Mouse (Mus musculus) hindbrain, embryonic 12.5 days (tissue): ENCODE data around the gene Slc25a34. TPM values are rescaled to one million over a fixed set of nuclear protein-coding genes. Genes with fewer than 3 reads are reported as not detected.

Experiments
- ATAC-seq: fragments of 200-750 bp; cut with Nextera tagmentation; 2 replicates; pipeline ENCODE4 v1.8.0; 2017; ENCODE audit warnings: moderate TSS enrichment; ENCODE audit not compliant: low FRiP score
- H3K27ac ChIP-seq: fragments of 300-500 bp; sonication (generic); 2 replicates; pipeline ENCODE4 v1.5.1; 2016; ENCODE audit warnings: mild to moderate bottlenecking
- H3K27me3 ChIP-seq: fragments of 300-500 bp; sonication (generic); 2 replicates; pipeline ENCODE4 v1.6.1; 2016; ENCODE audit warnings: mild to moderate bottlenecking
- H3K36me3 ChIP-seq: fragments of 300-500 bp; sonication (generic); 2 replicates; pipeline ENCODE4 v1.6.1; 2016; ENCODE audit warnings: mild to moderate bottlenecking
- H3K4me1 ChIP-seq: fragments of 300-500 bp; sonication (generic); 2 replicates; pipeline ENCODE4 v1.6.1; 2016
- H3K4me2 ChIP-seq: fragments of 300-500 bp; sonication (generic); replicated peaks from 2 replicates; pipeline ENCODE4 v1.6.1; 2016; ENCODE audit warnings: mild to moderate bottlenecking
- H3K4me3 ChIP-seq: fragments of 300-500 bp; sonication (generic); 2 replicates; pipeline ENCODE4 v1.5.1; 2016; ENCODE audit warnings: mild to moderate bottlenecking
- H3K9ac ChIP-seq: fragments of 300-500 bp; sonication (generic); 2 replicates; pipeline ENCODE4 v1.6.1; 2016; ENCODE audit warnings: mild to moderate bottlenecking, moderate library complexity
- H3K9me3 ChIP-seq: fragments of 300-500 bp; sonication (generic); replicated peaks from 2 replicates; pipeline ENCODE4 v1.6.1; 2016; ENCODE audit warnings: mild to moderate bottlenecking
- WGBS: fragments of 180-500 bp; shearing (Covaris S2); methylation state at CpG from one replicate; pipeline ENCODE4 v1.1.7; 2016; 5-methylcytosine and 5-hydroxymethylcytosine counted together
- polyA plus RNA-seq: library from polyadenylated mRNA; unstranded; fragments of >200 nt; fragmentation: Nextera tagmentation; extraction: Ambion mirVana; gene quantifications from 2 replicates; pipeline ENCODE4 v1.2.1, GENCODE M21; 2016

The Slc25a34 gene
- polyA plus RNA-seq, 1 experiment from 2014 or later, result not detected

DNA sequence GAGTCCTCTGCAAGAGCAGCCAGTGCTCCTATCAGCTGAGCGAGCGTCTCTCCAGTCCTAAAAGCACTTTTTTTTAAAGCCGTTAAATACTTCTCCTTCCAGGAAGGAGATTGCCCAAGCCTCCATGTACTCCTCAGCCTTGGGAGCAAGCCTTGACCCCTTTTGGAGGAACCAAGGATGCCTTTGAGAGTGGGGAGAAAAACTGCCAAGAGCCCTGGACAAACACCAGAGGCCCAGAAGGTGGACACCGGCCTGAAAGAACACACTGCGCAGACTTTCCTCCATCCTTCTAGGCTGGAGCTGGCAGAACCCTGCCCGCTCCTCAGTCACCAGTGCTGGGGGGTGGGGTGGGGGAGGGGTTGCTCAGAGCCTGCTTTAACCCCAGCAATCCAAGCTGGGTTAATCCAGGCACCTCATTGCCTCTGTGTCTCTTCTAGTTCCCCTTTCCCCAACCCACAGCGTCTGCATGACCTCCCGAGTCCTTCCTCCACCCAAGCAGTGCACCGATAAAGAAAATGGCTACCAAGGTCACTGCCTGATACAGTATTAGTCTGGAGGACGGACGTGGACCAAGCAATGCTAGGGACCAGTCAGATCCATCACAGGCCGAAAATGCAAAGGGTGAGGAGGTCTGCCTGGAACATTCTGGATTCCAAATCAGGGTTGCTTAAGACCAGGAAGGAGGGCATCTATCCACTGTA, 32.4 kb upstream of the Slc25a34 start:
- no peak overlapping the region for H3K27ac ChIP-seq
- peaks cover 30% of the 10 kb centered on the region for H3K36me3 ChIP-seq
- WGBS, result 92% methylated on average over 12 of the region's 12 CpGs
- no peak for ATAC-seq
- no peak overlapping the region for H3K4me2 ChIP-seq
- no peaks in the 10 kb centered on the region for H3K27me3 ChIP-seq
- no peak overlapping the region for H3K9ac ChIP-seq
- no peak overlapping the region for H3K4me3 ChIP-seq
- peaks cover 14% of the 10 kb centered on the region for H3K4me1 ChIP-seq
- no peaks in the 10 kb centered on the region for H3K9me3 ChIP-seq

DNA sequence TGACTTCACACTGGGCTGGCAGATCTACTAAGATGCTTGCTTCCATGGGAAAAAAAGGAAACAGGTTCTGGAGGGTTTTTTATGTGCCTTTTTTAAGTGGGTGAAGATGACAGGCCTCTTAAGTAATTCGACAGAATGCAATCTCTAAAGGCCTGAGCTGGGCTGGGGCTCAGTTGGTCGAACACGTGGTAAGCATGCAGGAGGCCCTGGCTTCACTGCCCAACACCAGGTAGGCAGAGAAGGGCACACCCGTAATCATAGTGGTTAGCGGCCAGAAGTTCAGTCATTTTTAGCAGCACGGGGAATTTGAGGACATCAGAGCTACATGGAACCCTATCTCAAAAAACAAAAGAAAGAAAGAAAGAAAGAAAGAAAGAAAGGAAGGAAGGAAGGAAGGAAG, 30.9 kb upstream of the Slc25a34 start:
- Histone ChIP-seq H3K27me3 (no peaks in the 10 kb centered on the region), H3K36me3 (peaks cover 17% of the 10 kb centered on the region), H3K9me3 (no peaks in the 10 kb centered on the region), H3K27ac (0 out of 2 replicates have a peak overlapping the region, but pooled peaks have one; percentile 31), H3K9ac (no peak overlapping the region), H3K4me3 (no peak overlapping the region), H3K4me1 (peaks cover 14% of the 10 kb centered on the region), H3K4me2 (no peak overlapping the region)
- 95% methylated on average over 6 of the region's 6 CpGs for WGBS
- ATAC-seq, result no peak

DNA sequence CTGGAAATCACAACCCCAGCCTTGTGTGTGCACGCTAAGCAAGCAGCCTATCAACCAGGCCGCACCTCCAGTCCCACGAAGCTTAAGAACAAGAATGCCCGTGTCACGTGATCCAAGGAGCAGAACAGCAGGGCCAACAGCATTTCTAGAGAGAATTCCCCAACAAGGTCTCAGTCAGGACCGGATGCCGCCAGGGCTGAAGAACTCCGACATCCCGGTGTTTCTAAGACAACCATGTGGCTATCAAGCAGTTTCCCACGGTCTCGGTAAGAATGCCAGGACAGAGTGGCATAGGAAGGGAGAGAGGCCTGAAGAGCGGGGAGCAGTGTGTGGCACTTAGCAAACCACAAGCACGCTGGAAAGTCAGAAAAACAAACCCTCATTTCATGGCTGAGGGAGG, 30.2 kb upstream of the Slc25a34 start:
- Histone ChIP-seq H3K36me3 (peaks cover 11% of the 10 kb centered on the region), H3K4me2 (no peak overlapping the region), H3K27me3 (no peaks in the 10 kb centered on the region), H3K4me3 (no peak overlapping the region), H3K4me1 (peaks cover 20% of the 10 kb centered on the region), H3K9me3 (no peaks in the 10 kb centered on the region), H3K27ac (peak overlapping the region; percentile 31; the same call in 1 of the 2 replicates), H3K9ac (no peak overlapping the region)
- no peak for ATAC-seq
- WGBS, result 92% methylated on average over 13 of the region's 13 CpGs

DNA sequence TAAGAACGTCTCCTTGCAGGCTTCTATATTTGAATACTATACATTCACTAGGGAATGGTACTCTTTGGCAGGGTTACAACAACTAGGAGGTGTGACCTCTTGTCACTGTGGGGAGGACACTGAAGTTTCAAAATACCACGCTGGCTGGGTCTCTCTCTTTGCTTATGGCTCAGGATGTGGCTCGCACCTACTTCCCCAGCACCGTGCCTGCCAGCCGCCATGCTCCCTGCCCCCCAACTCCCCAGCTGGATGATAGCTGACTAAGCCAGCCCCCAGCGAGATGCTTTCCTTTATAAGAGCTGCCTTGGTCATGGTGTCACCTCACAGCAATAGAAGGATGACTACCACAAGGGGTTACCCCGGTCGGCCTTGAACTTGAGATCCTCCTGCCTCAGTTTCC, 29.4 kb upstream of the Slc25a34 start:
- H3K4me2 ChIP-seq, result no peak overlapping the region
- WGBS, result 87% methylated on average over 8 of the region's 8 CpGs

DNA sequence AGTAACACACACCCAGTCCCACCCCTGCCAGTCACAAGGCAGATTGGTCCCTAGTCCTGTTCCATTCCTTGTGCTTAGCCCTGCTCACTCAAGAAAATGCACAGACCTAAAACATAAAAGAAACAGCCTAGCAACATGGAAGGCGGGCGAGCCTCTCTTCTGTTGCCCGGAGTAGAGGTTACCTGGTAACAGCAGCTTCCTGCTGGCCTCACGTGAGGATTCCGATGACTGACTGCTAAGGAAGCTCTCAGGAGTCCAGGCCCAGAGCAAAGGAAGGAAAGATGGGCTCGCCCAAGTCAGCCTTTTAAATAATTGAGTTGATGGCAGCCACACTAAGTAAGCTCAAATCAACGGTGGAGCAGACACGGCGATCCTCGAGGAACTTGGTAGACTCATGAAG, 28.3 kb upstream of the Slc25a34 start:
- H3K27me3 ChIP-seq, result no peaks in the 10 kb centered on the region
- WGBS, result 84% methylated on average over 10 of the region's 10 CpGs
- no peak overlapping the region for H3K27ac ChIP-seq
- peaks cover 11% of the 10 kb centered on the region for H3K36me3 ChIP-seq
- H3K4me1 ChIP-seq, result peaks cover 18% of the 10 kb centered on the region
- no peak overlapping the region for H3K4me3 ChIP-seq
- no peak overlapping the region for H3K4me2 ChIP-seq
- no peak overlapping the region for H3K9ac ChIP-seq
- no peaks in the 10 kb centered on the region for H3K9me3 ChIP-seq
- no peak for ATAC-seq

More for the DNA sequence above, 29.4 kb upstream of the Slc25a34 start:
- no peak for ATAC-seq
- Histone ChIP-seq H3K27ac (no peak overlapping the region), H3K9ac (no peak overlapping the region), H3K4me1 (peaks cover 20% of the 10 kb centered on the region), H3K9me3 (no peaks in the 10 kb centered on the region), H3K36me3 (peaks cover 11% of the 10 kb centered on the region), H3K27me3 (no peaks in the 10 kb centered on the region), H3K4me3 (no peak overlapping the region)

DNA sequence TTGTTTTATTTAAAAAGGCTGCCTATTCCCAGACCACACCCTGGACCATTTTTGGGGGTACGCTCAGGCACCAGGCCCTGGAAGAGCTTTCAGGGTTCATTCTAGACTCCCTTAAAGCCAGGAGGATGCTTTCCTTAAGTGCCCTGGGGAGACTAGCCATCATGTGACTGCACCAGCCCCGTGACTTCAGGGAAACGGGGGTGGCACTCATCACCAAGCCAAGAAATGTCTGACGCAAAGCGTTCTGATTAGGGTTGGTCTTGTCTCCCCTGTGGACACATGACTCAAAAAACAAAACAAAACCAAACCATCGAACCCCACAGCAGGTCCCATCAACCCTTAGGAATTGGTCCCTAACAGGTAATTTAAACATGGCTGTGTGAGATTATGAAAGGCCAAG, 27.7 kb upstream of the Slc25a34 start:
- H3K9me3 ChIP-seq, result no peaks in the 10 kb centered on the region
- H3K27me3 ChIP-seq, result no peaks in the 10 kb centered on the region
- no peak overlapping the region for H3K9ac ChIP-seq
- WGBS, result 85% methylated on average over 6 of the region's 6 CpGs
- H3K4me1 ChIP-seq, result peaks cover 15% of the 10 kb centered on the region
- ATAC-seq, result no peak
- no peak overlapping the region for H3K27ac ChIP-seq
- peaks cover 13% of the 10 kb centered on the region for H3K36me3 ChIP-seq
- H3K4me3 ChIP-seq, result no peak overlapping the region
- no peak overlapping the region for H3K4me2 ChIP-seq

DNA sequence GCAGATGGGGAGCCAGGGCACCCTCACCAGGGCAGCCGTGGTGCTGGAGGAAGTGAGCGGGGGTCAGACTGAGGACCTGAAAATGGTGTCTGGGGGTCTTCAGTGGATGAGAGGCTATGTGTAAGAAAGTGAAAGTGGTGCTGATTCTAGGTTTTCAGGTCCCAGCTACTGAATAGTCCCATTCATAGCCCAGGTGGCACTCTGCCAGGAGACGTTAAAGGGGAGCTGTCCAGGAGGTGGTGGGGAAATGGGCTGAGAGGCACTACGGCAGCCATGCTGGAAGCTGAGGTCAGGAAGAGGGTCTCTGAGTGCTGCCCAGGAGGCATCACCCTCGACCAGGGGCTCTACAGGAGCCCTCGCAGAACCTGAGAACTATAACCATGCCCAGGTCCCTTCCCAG, 25.6 kb upstream of the Slc25a34 start:
- Histone ChIP-seq H3K9ac (no peak overlapping the region), H3K36me3 (peaks cover 9% of the 10 kb centered on the region), H3K27ac (peak overlapping the region; percentile 9; the same call in 1 of the 2 replicates), H3K27me3 (no peaks in the 10 kb centered on the region), H3K4me1 (peaks cover 15% of the 10 kb centered on the region), H3K4me3 (no peak overlapping the region), H3K4me2 (no peak overlapping the region), H3K9me3 (no peaks in the 10 kb centered on the region)
- no peak for ATAC-seq
- 71% methylated on average over 6 of the region's 6 CpGs for WGBS

DNA sequence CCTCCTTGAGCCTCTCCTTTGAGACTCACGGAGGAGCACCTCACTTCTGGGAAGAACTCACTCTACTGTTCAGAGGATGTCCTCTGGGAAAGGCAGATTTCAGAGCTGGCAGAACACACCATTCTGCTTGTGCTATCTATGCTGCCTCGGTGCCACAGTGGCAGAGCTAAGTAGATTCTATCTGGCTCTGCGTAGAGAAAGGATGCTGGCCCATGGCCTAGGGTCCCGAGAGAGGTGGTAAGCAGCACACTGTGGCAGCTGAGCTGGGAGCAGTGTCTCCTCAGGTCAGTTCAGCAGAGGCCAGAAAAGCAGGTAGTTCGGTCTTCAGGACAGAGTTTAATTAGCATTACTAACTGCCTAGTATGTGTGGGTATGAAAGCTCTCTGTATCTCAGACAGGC, 24.6 kb upstream of the Slc25a34 start:
- H3K4me3 ChIP-seq, result no peak overlapping the region
- no peaks in the 10 kb centered on the region for H3K27me3 ChIP-seq
- H3K9me3 ChIP-seq, result no peaks in the 10 kb centered on the region
- H3K9ac ChIP-seq, result no peak overlapping the region
- WGBS, result 92% methylated on average over 5 of the region's 5 CpGs
- H3K36me3 ChIP-seq, result peaks cover 9% of the 10 kb centered on the region
- no peak overlapping the region for H3K4me2 ChIP-seq
- H3K4me1 ChIP-seq, result peaks cover 17% of the 10 kb centered on the region
- ATAC-seq, result no peak
- no peak overlapping the region for H3K27ac ChIP-seq

DNA sequence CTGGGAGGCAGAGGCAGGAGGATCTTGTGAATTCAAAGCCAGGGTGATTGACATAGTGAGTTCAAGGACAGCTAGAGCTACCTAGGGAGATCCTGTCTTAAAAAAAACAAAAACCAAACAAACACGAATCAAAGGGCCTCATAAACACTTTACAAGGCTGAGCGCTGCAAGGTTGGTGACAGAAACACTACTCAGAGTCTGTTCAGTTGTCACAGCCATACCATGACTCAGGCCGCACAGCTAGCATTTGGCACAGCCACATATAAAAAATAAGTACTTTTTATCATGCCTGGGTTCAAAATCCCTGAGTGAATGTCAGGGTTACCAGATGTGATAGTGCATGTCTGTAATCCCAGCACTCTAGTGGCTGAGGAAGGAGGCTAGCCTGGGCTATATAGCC, 23.6 kb upstream of the Slc25a34 start:
- no peaks in the 10 kb centered on the region for H3K27me3 ChIP-seq
- H3K36me3 ChIP-seq, result peaks cover 9% of the 10 kb centered on the region
- peaks cover 19% of the 10 kb centered on the region for H3K4me1 ChIP-seq
- H3K4me3 ChIP-seq, result no peak overlapping the region
- 94% methylated on average over 3 of the region's 3 CpGs for WGBS
- no peaks in the 10 kb centered on the region for H3K9me3 ChIP-seq
- H3K9ac ChIP-seq, result no peak overlapping the region
- no peak for ATAC-seq
- no peak overlapping the region for H3K4me2 ChIP-seq
- H3K27ac ChIP-seq, result no peak overlapping the region

DNA sequence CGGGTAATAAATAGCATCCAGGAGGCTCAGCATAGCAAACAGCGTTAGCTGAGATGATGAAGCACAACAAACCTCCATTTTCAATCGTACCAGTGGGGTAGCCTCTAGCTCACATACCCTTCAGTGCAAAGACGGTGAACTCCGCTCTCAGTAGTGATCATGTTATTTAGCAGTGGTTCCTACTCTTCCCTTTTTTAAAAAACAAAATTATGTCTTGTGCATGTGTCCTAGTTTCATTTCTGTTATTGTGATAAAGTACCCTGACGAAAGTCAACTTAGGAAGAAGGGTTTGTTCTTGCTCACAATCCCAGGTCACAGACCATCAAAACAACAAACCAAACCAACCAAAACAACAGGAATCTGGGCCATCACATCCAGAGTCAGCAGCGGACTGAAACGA, 22.4 kb upstream of the Slc25a34 start:
- no peaks in the 10 kb centered on the region for H3K27me3 ChIP-seq
- no peak overlapping the region for H3K27ac ChIP-seq
- H3K4me1 ChIP-seq, result peaks cover 19% of the 10 kb centered on the region
- H3K9ac ChIP-seq, result no peak overlapping the region
- ATAC-seq, result no peak
- no peak overlapping the region for H3K4me3 ChIP-seq
- WGBS, result 95% methylated on average over 8 of the region's 8 CpGs
- H3K4me2 ChIP-seq, result no peak overlapping the region
- peaks cover 20% of the 10 kb centered on the region for H3K36me3 ChIP-seq
- no peaks in the 10 kb centered on the region for H3K9me3 ChIP-seq

DNA sequence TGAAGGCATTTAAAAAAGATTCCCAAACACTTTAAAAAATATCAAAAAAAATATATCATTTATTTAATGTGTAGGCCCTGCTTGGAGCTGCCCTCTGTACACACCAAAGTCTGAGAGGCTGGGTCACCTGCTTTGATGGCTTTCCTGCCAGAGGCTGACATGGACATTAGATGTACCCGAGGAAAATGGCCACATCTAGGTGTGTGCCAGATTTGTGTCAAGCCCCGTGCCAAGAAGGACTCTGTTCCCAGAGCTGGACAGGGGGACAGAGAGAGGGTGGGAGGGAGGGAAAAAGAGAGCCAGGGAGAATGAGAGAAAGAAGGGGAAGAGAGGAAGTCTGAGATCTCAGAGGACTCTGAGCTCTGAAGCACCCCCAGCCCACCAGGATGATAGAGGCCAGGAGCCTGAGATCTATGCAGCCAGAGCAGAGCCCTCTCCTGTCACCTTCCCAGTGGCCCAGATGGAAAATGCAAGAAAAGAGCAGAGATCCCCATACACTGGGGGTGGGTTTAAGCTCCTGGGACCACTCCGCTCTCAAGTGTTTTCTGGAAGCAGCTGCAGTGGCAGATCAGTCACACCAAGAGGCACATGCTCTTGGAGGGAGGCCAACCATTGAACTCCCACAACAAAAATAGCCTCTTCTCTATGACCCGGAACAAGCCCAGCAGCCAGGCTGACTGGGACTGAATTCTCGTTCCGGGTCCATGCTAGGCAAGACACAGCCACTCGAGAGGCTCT, 19.7 kb upstream of the Slc25a34 start:
- Histone ChIP-seq H3K27me3 (no peaks in the 10 kb centered on the region), H3K4me1 (peaks cover 10% of the 10 kb centered on the region), H3K9me3 (no peaks in the 10 kb centered on the region), H3K36me3 (peaks cover 43% of the 10 kb centered on the region), H3K4me2 (no peak overlapping the region), H3K4me3 (no peak overlapping the region), H3K9ac (no peak overlapping the region), H3K27ac (0 out of 2 replicates have a peak overlapping the region, but pooled peaks have one; percentile 52)
- ATAC-seq, result peak; percentile 51; the same call in 1 of the 2 replicates
- 55% methylated on average over 7 of the region's 7 CpGs for WGBS

DNA sequence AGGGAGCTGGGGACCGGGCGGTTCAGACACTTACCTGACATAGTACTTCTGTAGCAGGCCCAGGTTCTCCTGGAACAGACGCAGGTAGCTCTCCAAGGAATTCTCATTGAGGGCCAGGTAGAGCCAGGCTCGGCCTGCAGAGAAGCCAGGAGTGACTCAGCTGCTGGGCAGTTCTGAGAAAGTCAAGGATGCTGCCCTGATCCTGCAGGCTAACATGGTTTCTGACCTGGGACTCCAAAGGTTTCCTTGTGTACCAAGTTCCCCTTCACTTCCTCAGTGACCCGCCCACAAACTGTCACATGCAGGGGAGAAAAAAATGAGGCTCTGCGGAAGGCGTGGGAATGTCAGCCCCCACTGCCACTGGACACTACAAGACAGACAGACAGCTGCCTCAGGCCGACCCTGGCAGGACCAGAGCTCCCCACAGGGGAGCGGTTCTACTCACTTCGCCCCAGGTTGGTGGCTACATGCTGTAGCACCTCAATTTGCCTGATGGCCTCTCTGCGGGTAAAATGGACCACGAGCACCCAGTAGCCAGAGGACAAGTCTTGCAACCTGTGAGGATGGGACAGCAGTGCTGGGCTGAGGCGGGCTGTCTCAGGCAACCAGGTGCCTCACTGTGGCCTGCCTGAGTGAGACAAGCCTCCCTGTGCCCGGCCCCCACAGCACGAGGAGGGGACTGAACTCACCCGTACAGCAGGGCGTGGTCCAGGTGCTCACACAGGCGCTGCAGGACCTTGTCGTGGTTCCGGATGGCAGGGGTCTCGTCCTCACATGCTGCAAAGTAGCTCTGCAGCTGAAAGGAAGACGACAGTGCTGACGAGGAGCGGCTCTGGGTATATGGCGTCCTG, 18.6 kb upstream of the Slc25a34 start:
- Histone ChIP-seq H3K27me3 (no peaks in the 10 kb centered on the region), H3K36me3 (peaks cover 45% of the 10 kb centered on the region), H3K4me1 (peaks cover 10% of the 10 kb centered on the region), H3K9ac (no peak overlapping the region), H3K27ac (no peak overlapping the region), H3K9me3 (no peaks in the 10 kb centered on the region), H3K4me3 (no peak overlapping the region), H3K4me2 (no peak overlapping the region)
- ATAC-seq, result 0 out of 2 replicates have a peak, but pooled peaks have one; percentile 36
- 92% methylated on average over 25 of the region's 25 CpGs for WGBS
